Mouse (Mus musculus) MEL (cell line): ENCODE results near the gene Ndufv1. TPM values are rescaled to one million over a fixed set of nuclear protein-coding genes. Genes with fewer than 3 reads are reported as not detected.
A peak's percentile ranks its signal among the peaks of the same experiment; 100 is the strongest.

Source experiments
- DNase-seq: peaks from one replicate; pipeline ENCODE4 v3.0.0; 2011; ENCODE audit warnings: low read depth, low spot score
- H3K27ac ChIP-seq: 2 replicates; pipeline ENCODE4 v1.5.1; 2012; ENCODE audit warnings: low read depth, mild to moderate bottlenecking, control low read depth, low read length, moderate library complexity; ENCODE audit not compliant: control insufficient read depth
- H3K27me3 ChIP-seq, 2 experiments: fragments of 150-350 bp in 1 of 2; sonication (generic) in 1 of 2; 2 replicates each; pipeline ENCODE4 v1.6.1; 2012; ENCODE audit warnings: low read length in 2 of 2, mild to moderate bottlenecking in 2 of 2, improper control_type of control experiment in 1 of 2, moderate library complexity in 1 of 2; ENCODE audit not compliant: insufficient read depth in 2 of 2, control insufficient read depth in 1 of 2
- H3K36me3 ChIP-seq, 2 experiments: 2 replicates each; pipeline ENCODE4 v1.6.1; 2012 to 2014; ENCODE audit warnings: low read length in 2 of 2, improper control_type of control experiment in 1 of 2, inconsistent platforms in 1 of 2, mild to moderate bottlenecking in 1 of 2; ENCODE audit not compliant: insufficient read depth in 2 of 2, control insufficient read depth in 1 of 2
- H3K4me1 ChIP-seq, 2 experiments: fragments of 150-350 bp in 1 of 2; sonication (generic) in 1 of 2; 2 replicates each; pipeline ENCODE4 v1.6.1; 2012; ENCODE audit warnings: low read length in 2 of 2, improper control_type of control experiment in 1 of 2, mild to moderate bottlenecking in 1 of 2; ENCODE audit not compliant: insufficient read depth in 2 of 2, control insufficient read depth in 1 of 2
- H3K4me3 ChIP-seq, 2 experiments: fragments of 150-350 bp in 1 of 2; sonication (generic) in 1 of 2; 2 replicates each; pipeline ENCODE4 v1.5.1; 2012; ENCODE audit warnings: low read depth in 2 of 2, low read length in 2 of 2, mild to moderate bottlenecking in 2 of 2, moderate library complexity in 2 of 2, control low read depth in 1 of 2, improper control_type of control experiment in 1 of 2; ENCODE audit not compliant: control insufficient read depth in 1 of 2, insufficient read depth in 1 of 2
- H3K79me2 ChIP-seq: 2 replicates; pipeline ENCODE4 v1.6.1; 2012; ENCODE audit warnings: mild to moderate bottlenecking, low read length, moderate library complexity; ENCODE audit not compliant: control insufficient read depth, poor library complexity, insufficient read depth
- H3K9ac ChIP-seq: 2 replicates; pipeline ENCODE4 v1.6.1; 2012; ENCODE audit warnings: low read depth, mild to moderate bottlenecking, control low read depth, low read length, moderate library complexity; ENCODE audit not compliant: control insufficient read depth, poor library complexity, severe bottlenecking
- H3K9me3 ChIP-seq: fragments of 150-350 bp; sonication (generic); replicated peaks from 2 replicates; pipeline ENCODE4 v1.6.1; 2012; ENCODE audit warnings: mild to moderate bottlenecking, low read length, improper control_type of control experiment, moderate library complexity; ENCODE audit not compliant: insufficient read depth
- BHLHE40 ChIP-seq: IDR thresholded peaks from 2 replicates; pipeline ENCODE4 v1.6.1; 2012; ENCODE audit warnings: low read depth, mild to moderate bottlenecking, inconsistent platforms, low read length, improper control_type of control experiment, borderline replicate concordance
- CHD2 ChIP-seq: IDR thresholded peaks from 2 replicates; pipeline ENCODE4 v1.6.1; 2011; ENCODE audit warnings: low read length, improper control_type of control experiment
- CTCF ChIP-seq, 3 experiments: IDR thresholded peaks in 2 of 3; conservative IDR thresholded peaks in 1 of 3; 2 replicates each; pipeline ENCODE4 v1.5.1; 2011 to 2012; ENCODE audit warnings: low read length in 3 of 3, low read depth in 2 of 3, mild to moderate bottlenecking in 2 of 3, improper control_type of control experiment in 1 of 3, inconsistent platforms in 1 of 3, mixed read lengths in 1 of 3, moderate library complexity in 1 of 3; ENCODE audit not compliant: control insufficient read depth in 1 of 3, insufficient read depth in 1 of 3, poor library complexity in 1 of 3, severe bottlenecking in 1 of 3
- E2F4 ChIP-seq: IDR thresholded peaks from 2 replicates; pipeline ENCODE4 v1.6.1; 2011; ENCODE audit warnings: low read depth, low read length, improper control_type of control experiment, borderline replicate concordance
- EP300 ChIP-seq, 2 experiments: IDR thresholded peaks; 2 replicates each; pipeline ENCODE4 v1.6.1; 2011; ENCODE audit warnings: improper control_type of control experiment in 2 of 2, low read length in 2 of 2, low read depth in 1 of 2, mild to moderate bottlenecking in 1 of 2
- ETS1 ChIP-seq: IDR thresholded peaks from 2 replicates; pipeline ENCODE4 v1.6.1; 2012; ENCODE audit warnings: low read depth, mild to moderate bottlenecking, inconsistent platforms, low read length, improper control_type of control experiment, moderate library complexity
- GABPA ChIP-seq: IDR thresholded peaks from 2 replicates; pipeline ENCODE4 v1.6.1; 2012; ENCODE audit warnings: low read depth, mild to moderate bottlenecking, inconsistent platforms, low read length, improper control_type of control experiment, moderate library complexity
- GATA1 ChIP-seq: IDR thresholded peaks from 2 replicates; pipeline ENCODE4 v1.6.1; 2011; ENCODE audit warnings: low read depth, low read length, improper control_type of control experiment
- HCFC1 ChIP-seq: IDR thresholded peaks from 2 replicates; pipeline ENCODE4 v1.6.1; 2012; ENCODE audit warnings: low read depth, mild to moderate bottlenecking, inconsistent platforms, low read length, improper control_type of control experiment, moderate library complexity
- JUND ChIP-seq: IDR thresholded peaks from 2 replicates; pipeline ENCODE4 v1.6.1; 2011; ENCODE audit warnings: low read depth, mild to moderate bottlenecking, improper control_type of control experiment, low read length
- KAT2A ChIP-seq: conservative IDR thresholded peaks from 2 replicates; pipeline ENCODE4 v1.6.1; 2012; ENCODE audit warnings: low read depth, low read length, improper control_type of control experiment, inconsistent platforms
- MAFK ChIP-seq: IDR thresholded peaks from 2 replicates; pipeline ENCODE4 v1.6.1; 2011; ENCODE audit warnings: low read depth, mild to moderate bottlenecking, low read length, improper control_type of control experiment, borderline replicate concordance
- MAX ChIP-seq: IDR thresholded peaks from 2 replicates; pipeline ENCODE4 v1.6.1; 2011; ENCODE audit warnings: low read length, improper control_type of control experiment
- MAZ ChIP-seq: IDR thresholded peaks from 2 replicates; pipeline ENCODE4 v1.6.1; 2012; ENCODE audit warnings: low read depth, mild to moderate bottlenecking, inconsistent platforms, low read length, improper control_type of control experiment
- MEF2A ChIP-seq: IDR thresholded peaks from 2 replicates; pipeline ENCODE4 v1.6.1; 2014; ENCODE audit warnings: low read depth, mild to moderate bottlenecking, inconsistent platforms, low read length, improper control_type of control experiment; ENCODE audit not compliant: poor library complexity, insufficient replicate concordance, severe bottlenecking; ENCODE audit errors: extremely low read depth
- MXI1 ChIP-seq: IDR thresholded peaks from 2 replicates; pipeline ENCODE4 v1.6.1; 2011; ENCODE audit warnings: mild to moderate bottlenecking, low read depth, low read length, improper control_type of control experiment
- MYB ChIP-seq: IDR thresholded peaks from 2 replicates; pipeline ENCODE4 v1.6.1; 2011; ENCODE audit warnings: mild to moderate bottlenecking, low read depth, low read length, improper control_type of control experiment
- NELFE ChIP-seq: IDR thresholded peaks from 2 replicates; pipeline ENCODE4 v1.6.1; 2011; ENCODE audit warnings: low read depth, low read length, improper control_type of control experiment
- POLR2A ChIP-seq, 2 experiments: IDR thresholded peaks; 2 replicates each; pipeline ENCODE4 v1.6.1; 2011 to 2012; ENCODE audit warnings: low read length in 2 of 2, mild to moderate bottlenecking in 2 of 2, control low read depth in 1 of 2, improper control_type of control experiment in 1 of 2, low read depth in 1 of 2, moderate library complexity in 1 of 2; ENCODE audit not compliant: control insufficient read depth in 1 of 2, insufficient read depth in 1 of 2, poor library complexity in 1 of 2
- POLR2AphosphoS2 ChIP-seq: IDR thresholded peaks from 2 replicates; pipeline ENCODE4 v1.6.1; 2011; ENCODE audit warnings: low read length, improper control_type of control experiment
- POLR2AphosphoS5 ChIP-seq: IDR thresholded peaks from 2 replicates; pipeline ENCODE4 v1.6.1; 2012; ENCODE audit warnings: low read depth, borderline replicate concordance, mild to moderate bottlenecking, inconsistent platforms, low read length, moderate library complexity, mixed read lengths
- RAD21 ChIP-seq: IDR thresholded peaks from 2 replicates; pipeline ENCODE4 v1.6.1; 2011; ENCODE audit warnings: mild to moderate bottlenecking, low read depth, low read length, improper control_type of control experiment
- RCOR1 ChIP-seq: IDR thresholded peaks from 2 replicates; pipeline ENCODE4 v1.6.1; 2012; ENCODE audit warnings: low read depth, mild to moderate bottlenecking, inconsistent platforms, low read length, improper control_type of control experiment
- SMC3 ChIP-seq: IDR thresholded peaks from 2 replicates; pipeline ENCODE4 v1.6.1; 2011; ENCODE audit warnings: low read depth, low read length, improper control_type of control experiment
- TAL1 ChIP-seq: IDR thresholded peaks from 2 replicates; pipeline ENCODE4 v1.6.1; 2012; ENCODE audit warnings: mild to moderate bottlenecking, inconsistent platforms, low read length, moderate library complexity, mixed read lengths
- TBP ChIP-seq: IDR thresholded peaks from 2 replicates; pipeline ENCODE4 v1.8.0; 2011; ENCODE audit warnings: low read depth, low read length, improper control_type of control experiment
- TCF12 ChIP-seq: IDR thresholded peaks from 2 replicates; pipeline ENCODE4 v1.6.1; 2014; ENCODE audit warnings: low read depth, mild to moderate bottlenecking, inconsistent platforms, low read length, improper control_type of control experiment, moderate library complexity
- USF1 ChIP-seq: IDR thresholded peaks from 2 replicates; pipeline ENCODE4 v1.6.1; 2014; ENCODE audit warnings: low read depth, mild to moderate bottlenecking, inconsistent platforms, low read length, improper control_type of control experiment, moderate library complexity
- ZKSCAN1 ChIP-seq: IDR thresholded peaks from 2 replicates; pipeline ENCODE4 v1.6.1; 2012; ENCODE audit warnings: low read depth, mild to moderate bottlenecking, inconsistent platforms, low read length, improper control_type of control experiment, moderate library complexity
- ZMIZ1 ChIP-seq: IDR thresholded peaks from 2 replicates; pipeline ENCODE4 v1.6.1; 2012; ENCODE audit warnings: low read depth, mild to moderate bottlenecking, inconsistent platforms, low read length, improper control_type of control experiment, moderate library complexity
- ZNF384 ChIP-seq: IDR thresholded peaks from 2 replicates; pipeline ENCODE4 v1.6.1; 2012; ENCODE audit warnings: low read depth, mild to moderate bottlenecking, inconsistent platforms, low read length, improper control_type of control experiment
- polyA plus RNA-seq, 2 experiments: library from polyadenylated mRNA; stranded (reverse) in 1 of 2; unstranded in 1 of 2; fragments of >175 nt in 1 of 2; fragments of >200 nt in 1 of 2; gene quantifications; 2 replicates each; pipeline versions ENCODE4 v1.2.1 to v1.2.4; 2012; ENCODE audit warnings: low replicate concordance in 2 of 2, low read depth in 1 of 2; ENCODE audit not compliant: insufficient read length in 2 of 2, insufficient read depth in 1 of 2, missing spikeins in 1 of 2
- total RNA-seq: library from RNA; depleted of rRNA; stranded (reverse); fragments of 300-350 nt; gene quantifications from 2 replicates; pipeline ENCODE4 v1.2.3, GENCODE M21; 2012

Ndufv1 gene
- total and polyA plus RNA-seq, 3 experiments, result 218 to 267 TPM; not detected in 1

- Histone ChIP-seq H3K27me3 (peaks cover 0 to 2% of the 10 kb centered on the region in 2 experiments; a peak in 1 of 4 replicates), H3K4me3 (no peak overlapping the region), H3K79me2 (no peaks in the 10 kb centered on the region), H3K9ac (no peak overlapping the region)
- TF ChIP-seq CTCF (IDR thresholded peaks at IDR 0.05 in 2 of 3, conservative IDR thresholded peaks at IDR 0.05 in 1 of 3; ENCODE audit: control insufficient read depth in 1 of 3, insufficient read depth in 1 of 3, low read depth in 2 of 3, low read length in 3 of 3, poor library complexity in 1 of 3, severe bottlenecking in 1 of 3) (no peak), MYB (no peak), ZKSCAN1 (no peak), MEF2A (no peak), POLR2AphosphoS5 (no peak), GATA1 (no peak), TCF12 (no peak), MXI1 (no peak), HCFC1 (no peak), ETS1 (no peak), BHLHE40 (no peak), MAFK (no peak), ZMIZ1 (no peak), EP300 (IDR thresholded peaks at IDR 0.05; ENCODE audit: low read depth in 1 of 2, low read length in 2 of 2) (no peak), RCOR1 (no peak), TBP (no peak), POLR2AphosphoS2 (no peak), MAX (no peak)
- TF ChIP-seq, all 39 proteins: peak for 0
- H3K36me3 ChIP-seq, result no peaks in the 10 kb centered on the region; a peak in 1 of 4 replicates
- no peak overlapping the region for H3K27ac ChIP-seq
- H3K9me3 ChIP-seq, result no peaks in the 10 kb centered on the region
- H3K4me1 ChIP-seq, result peaks cover 0 to 8% of the 10 kb centered on the region in 2 experiments; a peak in 2 of 4 replicates
- DNase-seq, result no peak
Observed at GRCm38 (mm10) chr19:3988066-3988465, 24.5 kb downstream of the Ndufv1 start.

- no peaks in the 10 kb centered on the region for H3K9me3 ChIP-seq
- no peaks in the 10 kb centered on the region for H3K79me2 ChIP-seq
- peak within 1 kb of the TSS; percentile 67 for H3K9ac ChIP-seq
- H3K27me3 ChIP-seq, result no peaks in the 10 kb centered on the region; a peak in 1 of 4 replicates
- H3K4me1 ChIP-seq, result peaks cover 0 to 8% of the 10 kb centered on the region in 2 experiments; a peak in 2 of 4 replicates
- H3K4me3 ChIP-seq, result peak within 1 kb of the TSS; percentile 31 to 65
- no peak within 1 kb of the TSS for H3K27ac ChIP-seq
- no peaks in the 10 kb centered on the region; a peak in 1 of 4 replicates for H3K36me3 ChIP-seq
- DNase-seq, result peak; percentile 86
- TF ChIP-seq SMC3 (no peak), MYB (no peak), E2F4 (no peak), ETS1 (no peak), GATA1 (no peak), POLR2AphosphoS5 (no peak), RAD21 (no peak), TCF12 (no peak), MAX (no peak), HCFC1 (peak; percentile 68), TAL1 (no peak), MAFK (no peak), KAT2A (no peak), NELFE (peak; percentile 89), JUND (no peak), GABPA (no peak), EP300 (IDR thresholded peaks at IDR 0.05; ENCODE audit: low read depth in 1 of 2, low read length in 2 of 2) (no peak), TBP (peak; percentile 93), MAZ (no peak), ZNF384 (no peak), MXI1 (no peak), USF1 (no peak), CHD2 (no peak), RCOR1 (no peak), POLR2A (IDR thresholded peaks at IDR 0.05; ENCODE audit: control insufficient read depth in 1 of 2, insufficient read depth in 1 of 2, low read depth in 1 of 2, low read length in 2 of 2, poor library complexity in 1 of 2) (peak; percentile 93 to 95), BHLHE40 (no peak)
Observed at GRCm38 (mm10) chr19:3986334-3986733, 26.3 kb downstream of the Ndufv1 start, which contains the start of gene Acy3. Gene Acy3, plus strand, starts transcription at chr19:3986570.
